Mouse (Mus musculus) olfactory bulb, adult 2 months (tissue): ENCODE data around the gene Syne4.

Source experiments
- CTCF ChIP-seq: fragments of 200-500 bp; IDR thresholded peaks from 2 replicates; pipeline ENCODE4 v1.5.1; 2012; ENCODE audit warnings: low read depth, mild to moderate bottlenecking, low read length, moderate library complexity; ENCODE audit not compliant: insufficient read depth
- POLR2A ChIP-seq: fragments of 200-500 bp; IDR thresholded peaks from 2 replicates; pipeline ENCODE4 v1.6.1; 2012; ENCODE audit warnings: mild to moderate bottlenecking, low read depth, low read length, moderate library complexity; ENCODE audit not compliant: insufficient read depth

- TF ChIP-seq POLR2A (no peak), CTCF (no peak)
Measured at GRCm38 (mm10) chr7:30282740-30283139, 31.9 kb upstream of the Syne4 start.
